Mouse (Mus musculus): ENCODE measurements at regions not wholly inside any gene's neighbourhood (a gene's known extent, or its start where the extent isn't known, plus 50 kb on each side); places are given as distances from the start of the nearest gene placed in this dataset.

- ATAC-seq (ENCODE audit: insufficient number of reproducible peaks, low FRiP score): no peak
- WGBS: 70% methylated on average over 3 of the region's 3 CpGs
- no peak overlapping the region for H3K9ac ChIP-seq
Observed at GRCm38 (mm10) chr3:78209729-78210128, 1076.6 kb downstream of the Rapgef2 start.

GRCm38 (mm10) chr3:78162601-78163000, 1123.7 kb downstream of the Rapgef2 start:
- Histone ChIP-seq H3K9me3 (replicated peaks) (no peaks in the 10 kb centered on the region), H3K27ac (ENCODE audit: poor library complexity, severe bottlenecking) (no peak overlapping the region), H3K36me3 (no peaks in the 10 kb centered on the region), H3K27me3 (replicated peaks) (no peaks in the 10 kb centered on the region), H3K4me2 (no peak overlapping the region), H3K4me3 (no peak overlapping the region), H3K9ac (no peak overlapping the region), H3K4me1 (replicated peaks) (no peaks in the 10 kb centered on the region)
- no peak for ATAC-seq (ENCODE audit: insufficient number of reproducible peaks, low FRiP score)
- WGBS: 76% methylated on average over 4 of the region's 4 CpGs

More at GRCm38 (mm10) chr3:78209729-78210128, 1076.6 kb downstream of the Rapgef2 start:
- Histone ChIP-seq H3K4me2 (no peak overlapping the region), H3K27me3 (replicated peaks) (no peaks in the 10 kb centered on the region), H3K27ac (ENCODE audit: poor library complexity, severe bottlenecking) (no peak overlapping the region), H3K36me3 (no peaks in the 10 kb centered on the region), H3K4me3 (no peak overlapping the region), H3K4me1 (replicated peaks) (no peaks in the 10 kb centered on the region), H3K9me3 (replicated peaks) (no peaks in the 10 kb centered on the region)

- 80% methylated on average over 4 of the region's 4 CpGs for WGBS
- Histone ChIP-seq H3K36me3 (no peaks in the 10 kb centered on the region), H3K27me3 (replicated peaks) (no peaks in the 10 kb centered on the region), H3K9ac (no peak overlapping the region), H3K9me3 (replicated peaks) (no peaks in the 10 kb centered on the region), H3K4me3 (no peak overlapping the region), H3K27ac (ENCODE audit: poor library complexity, severe bottlenecking) (no peak overlapping the region), H3K4me2 (no peak overlapping the region), H3K4me1 (replicated peaks) (no peaks in the 10 kb centered on the region)
- no peak for ATAC-seq (ENCODE audit: insufficient number of reproducible peaks, low FRiP score)
Observed at GRCm38 (mm10) chr3:78158450-78158849, 1127.9 kb downstream of the Rapgef2 start.

Data from heart, embryonic 12.5 days (tissue).